Mouse (Mus musculus) midbrain, postnatal 0 days (tissue): ENCODE measurements around the gene Haghl. TPM values are rescaled to one million over a fixed set of nuclear protein-coding genes. Genes with fewer than 3 reads are reported as not detected.
"Not testable (repeated sequence)": the region's sequence is repeated elsewhere in the genome, so short reads cannot be mapped to it uniquely, and the experiment has no call there.

Source experiments
- ATAC-seq: fragments of 200-750 bp; cut with Nextera tagmentation; 2 replicates; pipeline ENCODE4 v1.8.0; 2017; ENCODE audit warnings: moderate number of reproducible peaks, mild to moderate bottlenecking, moderate TSS enrichment, moderate library complexity; ENCODE audit not compliant: low FRiP score
- DNase-seq: peaks from one replicate; pipeline ENCODE4 v3.0.0-alpha.2; 2015; ENCODE audit warnings: low spot score
- H3K27ac ChIP-seq: fragments of 300-500 bp; sonication (generic); 2 replicates; pipeline ENCODE4 v1.5.1; 2014; ENCODE audit warnings: low read depth, mild to moderate bottlenecking, low read length, mixed read lengths
- H3K27me3 ChIP-seq: fragments of 300-500 bp; sonication (generic); 2 replicates; pipeline ENCODE4 v1.6.1; 2014; ENCODE audit warnings: low read length, control low read depth, mixed read lengths; ENCODE audit not compliant: insufficient read depth
- H3K36me3 ChIP-seq: fragments of 300-500 bp; sonication (generic); 2 replicates; pipeline ENCODE4 v1.6.1; 2014; ENCODE audit warnings: low read length, control low read depth, mixed read lengths; ENCODE audit not compliant: insufficient read depth
- H3K4me1 ChIP-seq: fragments of 300-500 bp; sonication (generic); 2 replicates; pipeline ENCODE4 v1.6.1; 2014; ENCODE audit warnings: mild to moderate bottlenecking, control low read depth, antibody characterized with exemption, low read length, mixed read lengths; ENCODE audit not compliant: insufficient read depth
- H3K4me2 ChIP-seq: fragments of 300-500 bp; sonication (generic); 2 replicates; pipeline ENCODE4 v1.6.1; 2014; ENCODE audit warnings: low read depth, mild to moderate bottlenecking, low read length, mixed read lengths; ENCODE audit not compliant: poor library complexity, severe bottlenecking
- H3K4me3 ChIP-seq: fragments of 300-500 bp; sonication (generic); 2 replicates; pipeline ENCODE4 v1.5.1; 2014; ENCODE audit warnings: low read depth, mild to moderate bottlenecking, low read length, moderate library complexity
- H3K9ac ChIP-seq: fragments of 300-500 bp; sonication (generic); replicated peaks from 2 replicates; pipeline ENCODE4 v1.6.1; 2014; ENCODE audit warnings: mild to moderate bottlenecking, low read length, moderate library complexity, mixed read lengths; ENCODE audit not compliant: poor library complexity, severe bottlenecking
- H3K9me3 ChIP-seq: fragments of 300-500 bp; sonication (generic); 2 replicates; pipeline ENCODE4 v1.6.1; 2016; ENCODE audit warnings: low read length, control low read depth
- CTCF ChIP-seq: IDR thresholded peaks from 2 replicates; pipeline ENCODE4 v1.5.1; 2016; ENCODE audit warnings: antibody characterized with exemption, mild to moderate bottlenecking
- WGBS: fragments of 180-500 bp; shearing (Covaris S2); extraction: QIAGEN DNeasy Blood & Tissue Kit; methylation state at CpG from one replicate; pipeline ENCODE4 v1.1.7; 2014; 5-methylcytosine and 5-hydroxymethylcytosine counted together
- polyA plus RNA-seq: library from polyadenylated mRNA; unstranded; fragments of >200 nt; fragmentation: Nextera tagmentation; extraction: Ambion mirVana; gene quantifications from 2 replicates; pipeline ENCODE4 v1.2.1, GENCODE M21; 2015
- total RNA-seq: library from RNA; depleted of rRNA; stranded (reverse); fragments of >200 nt; gene quantifications from 2 replicates; pipeline ENCODE4 v1.2.3, GENCODE M21; 2014

Haghl gene
- total and polyA plus RNA-seq, 2 experiments from 2014 or later: 149 to 206 TPM

- Histone ChIP-seq H3K4me2 (peak overlapping the region; percentile 96), H3K4me3 (no peak overlapping the region; the same call in 1 of the 2 replicates), H3K36me3 (0 out of 2 replicates have a peak, but pooled peaks cover 3% of the 10 kb centered on the region), H3K9me3 (no peaks in the 10 kb centered on the region), H3K9ac (peak overlapping the region; percentile 36; the same call in 1 of the 2 replicates), H3K27me3 (no peaks in the 10 kb centered on the region), H3K4me1 (peaks cover 18% of the 10 kb centered on the region), H3K27ac (no peak overlapping the region)
- no peak for ATAC-seq
- no peak for TF ChIP-seq CTCF
- WGBS: 73% methylated on average over 4 of the region's 4 CpGs
- DNase-seq: no peak
These were observed 25.4 kb upstream of the Haghl start for GRCm38 (mm10) chr17:25810890-25811289.

DNA sequence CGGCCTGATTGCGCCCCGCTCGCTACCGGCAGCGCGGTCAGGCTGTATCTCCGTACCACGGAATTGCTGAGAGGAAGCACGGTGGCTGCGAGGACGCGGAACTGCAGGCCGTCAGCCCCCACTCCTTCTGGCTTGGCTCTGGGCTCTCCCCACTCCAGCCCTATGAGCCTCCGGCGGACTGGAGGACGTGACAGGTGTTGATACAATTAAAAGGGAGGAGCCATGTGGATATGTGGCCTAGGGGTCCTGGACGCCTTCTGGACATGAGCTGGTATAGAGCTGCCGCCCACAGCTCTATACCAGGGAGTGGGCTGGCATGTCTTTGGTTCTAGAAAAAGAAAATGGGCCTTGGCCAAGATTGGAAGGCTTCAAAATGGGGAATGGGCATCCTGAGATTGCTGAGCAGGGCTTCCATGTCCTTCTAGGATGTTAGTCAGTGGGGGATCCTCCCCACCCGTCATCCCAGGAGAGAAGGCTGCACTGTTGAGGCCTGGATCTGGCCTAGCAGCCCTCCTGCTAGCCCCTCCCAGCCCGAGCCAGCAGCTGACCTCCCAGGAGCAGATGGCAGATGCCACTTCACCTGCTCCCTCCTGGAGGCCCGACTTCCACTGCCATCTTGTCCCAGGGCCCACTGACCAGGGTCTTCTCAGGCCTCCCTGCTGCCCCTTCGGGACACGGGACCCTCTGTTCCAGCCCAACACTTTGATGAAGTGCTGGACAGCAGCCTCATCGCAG lies 24.3 kb upstream of the Haghl start:
- peak overlapping the region; percentile 98 for H3K27ac ChIP-seq
- TF ChIP-seq CTCF: 0 out of 2 replicates have a peak, but pooled peaks have one; percentile 17
- peak; percentile 38 for ATAC-seq
- H3K4me2 ChIP-seq: peak overlapping the region; percentile 96
- H3K4me3 ChIP-seq: peak overlapping the region; percentile 89
- H3K9ac ChIP-seq: peak overlapping the region; percentile 97
- H3K27me3 ChIP-seq: no peaks in the 10 kb centered on the region
- peaks cover 18% of the 10 kb centered on the region for H3K4me1 ChIP-seq
- peak; percentile 62 for DNase-seq
- no peaks in the 10 kb centered on the region for H3K9me3 ChIP-seq
- H3K36me3 ChIP-seq: no peaks in the 10 kb centered on the region
- WGBS: 5% methylated on average over 24 of the region's 25 CpGs

GRCm38 (mm10) chr17:25808789-25809605 lies 23.5 kb upstream of the Haghl start, which contains the start of gene Fbxl16:
Gene Fbxl16, plus strand, starts transcription at chr17:25809085.
- peak; percentile 86 for ATAC-seq

DNA sequence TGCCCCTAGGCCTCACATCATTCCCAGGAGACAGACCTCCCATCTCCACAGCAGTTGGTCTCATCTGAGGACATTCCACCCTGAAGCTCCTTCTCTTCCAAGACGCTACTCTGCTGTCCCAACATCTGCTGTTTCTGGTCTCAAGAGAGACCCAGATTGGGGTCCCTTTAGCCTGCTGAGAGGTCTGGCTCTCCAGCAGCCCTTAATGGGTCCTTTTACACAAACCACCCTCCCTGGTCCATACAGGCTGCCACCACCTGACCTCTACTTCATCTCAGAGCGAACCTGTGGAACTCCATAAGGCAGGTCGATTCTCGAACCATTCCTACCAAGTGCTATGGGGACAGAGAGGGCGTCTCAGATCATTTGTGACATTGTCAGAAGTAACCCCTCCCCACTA lies 22.6 kb upstream of the Haghl start:
- H3K27ac ChIP-seq: peak overlapping the region; percentile 98
- peak overlapping the region; percentile 96 for H3K4me2 ChIP-seq
- 29% methylated on average over 5 of the region's 5 CpGs for WGBS
- ATAC-seq: no peak; the same call in 1 of the 2 replicates
- no peak for TF ChIP-seq CTCF
- H3K36me3 ChIP-seq: no peaks in the 10 kb centered on the region
- no peaks in the 10 kb centered on the region for H3K9me3 ChIP-seq
- H3K9ac ChIP-seq: peak overlapping the region; percentile 97
- peaks cover 19% of the 10 kb centered on the region for H3K4me1 ChIP-seq
- H3K27me3 ChIP-seq: no peaks in the 10 kb centered on the region
- H3K4me3 ChIP-seq: peak overlapping the region; percentile 89
- DNase-seq: no peak

More at GRCm38 (mm10) chr17:25808789-25809605, 23.5 kb upstream of the Haghl start, which contains the start of gene Fbxl16:
- Histone ChIP-seq H3K27me3 (no peaks in the 10 kb centered on the region), H3K36me3 (no peaks in the 10 kb centered on the region), H3K4me3 (peak within 1 kb of the TSS; percentile 89), H3K9ac (peak within 1 kb of the TSS; percentile 97), H3K4me2 (peak within 1 kb of the TSS; percentile 96), H3K27ac (peak within 1 kb of the TSS; percentile 98), H3K4me1 (peaks cover 18% of the 10 kb centered on the region), H3K9me3 (no peaks in the 10 kb centered on the region)
- DNase-seq: peak; percentile 97
- peak; percentile 61 for TF ChIP-seq CTCF
- under 1% methylated on average over 82 of the region's 100 CpGs for WGBS

- DNase-seq, H3K9ac ChIP-seq, ATAC-seq, H3K4me2 ChIP-seq, H3K27me3 ChIP-seq, H3K27ac ChIP-seq, H3K36me3 ChIP-seq, H3K9me3 ChIP-seq, H3K4me3 ChIP-seq: not testable (repeated sequence)
- WGBS: 40% methylated on average over 2 of the region's 2 CpGs
- peaks cover 23% of the 10 kb centered on the region; the same call in 1 of the 2 replicates for H3K4me1 ChIP-seq
- peak; percentile 56 for TF ChIP-seq CTCF
These were observed 22.0 kb upstream of the Haghl start for GRCm38 (mm10) chr17:25807452-25807851.
